Mouse (Mus musculus) forebrain, embryonic 12.5 days (tissue): ENCODE measurements at regions not wholly inside any gene's neighbourhood (a gene's known extent, or its start where the extent isn't known, plus 50 kb on each side); places are given as distances from the start of the nearest gene placed in this dataset.
A peak's percentile ranks its signal among the peaks of the same experiment; 100 is the strongest.

Experiments
- ATAC-seq: fragments of 200-750 bp; cut with Nextera tagmentation; 2 replicates; pipeline ENCODE4 v1.8.0; 2017; ENCODE audit warnings: moderate TSS enrichment; ENCODE audit not compliant: low FRiP score
- H3K27ac ChIP-seq: fragments of 300-500 bp; sonication (generic); 2 replicates; pipeline ENCODE4 v1.5.1; 2016; ENCODE audit warnings: mild to moderate bottlenecking
- H3K27me3 ChIP-seq: fragments of 300-500 bp; sonication (generic); 2 replicates; pipeline ENCODE4 v1.6.1; 2016; ENCODE audit warnings: mild to moderate bottlenecking
- H3K36me3 ChIP-seq: fragments of 300-500 bp; sonication (generic); replicated peaks from 2 replicates; pipeline ENCODE4 v1.6.1; 2016; ENCODE audit warnings: mild to moderate bottlenecking
- H3K4me1 ChIP-seq: fragments of 300-500 bp; sonication (generic); 2 replicates; pipeline ENCODE4 v1.6.1; 2016
- H3K4me2 ChIP-seq: fragments of 300-500 bp; sonication (generic); 2 replicates; pipeline ENCODE4 v1.6.1; 2016; ENCODE audit warnings: mild to moderate bottlenecking, moderate library complexity
- H3K4me3 ChIP-seq: fragments of 300-500 bp; sonication (generic); replicated peaks from 2 replicates; pipeline ENCODE4 v1.5.1; 2016; ENCODE audit warnings: mild to moderate bottlenecking
- H3K9ac ChIP-seq: fragments of 300-500 bp; sonication (generic); 2 replicates; pipeline ENCODE4 v1.6.1; 2016; ENCODE audit warnings: mild to moderate bottlenecking
- H3K9me3 ChIP-seq: fragments of 300-500 bp; sonication (generic); 2 replicates; pipeline ENCODE4 v1.6.1; 2016
- WGBS: fragments of 180-500 bp; shearing (Covaris S2); methylation state at CpG from one replicate; pipeline ENCODE4 v1.1.7; 2016; 5-methylcytosine and 5-hydroxymethylcytosine counted together

DNA sequence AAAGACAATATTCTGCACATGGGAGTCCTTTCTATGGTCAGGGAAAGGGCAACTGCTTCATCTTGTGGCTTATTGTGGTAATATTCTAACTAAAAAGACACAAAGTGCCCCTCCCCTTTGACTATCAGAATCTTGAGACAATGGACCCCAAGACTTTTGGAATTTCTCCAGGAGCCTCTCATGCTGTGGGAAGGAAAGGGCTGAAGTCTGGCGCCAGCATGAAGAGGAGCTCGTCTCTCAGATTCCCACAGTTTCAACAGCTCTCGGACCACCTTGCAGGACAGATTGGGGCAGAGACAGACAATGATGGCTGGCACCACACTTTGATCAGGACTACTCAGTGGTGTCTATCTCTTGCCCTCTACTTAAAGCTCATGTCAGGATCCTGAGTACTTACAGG is 311.8 kb downstream of the Tbc1d1 start:
- ATAC-seq, result no peak
- Histone ChIP-seq H3K27ac (no peak overlapping the region), H3K27me3 (no peaks in the 10 kb centered on the region), H3K4me2 (no peak overlapping the region), H3K9me3 (no peaks in the 10 kb centered on the region), H3K36me3 (no peaks in the 10 kb centered on the region), H3K9ac (no peak overlapping the region), H3K4me3 (no peak overlapping the region), H3K4me1 (no peaks in the 10 kb centered on the region)
- 85% methylated on average over 3 of the region's 3 CpGs for WGBS

DNA sequence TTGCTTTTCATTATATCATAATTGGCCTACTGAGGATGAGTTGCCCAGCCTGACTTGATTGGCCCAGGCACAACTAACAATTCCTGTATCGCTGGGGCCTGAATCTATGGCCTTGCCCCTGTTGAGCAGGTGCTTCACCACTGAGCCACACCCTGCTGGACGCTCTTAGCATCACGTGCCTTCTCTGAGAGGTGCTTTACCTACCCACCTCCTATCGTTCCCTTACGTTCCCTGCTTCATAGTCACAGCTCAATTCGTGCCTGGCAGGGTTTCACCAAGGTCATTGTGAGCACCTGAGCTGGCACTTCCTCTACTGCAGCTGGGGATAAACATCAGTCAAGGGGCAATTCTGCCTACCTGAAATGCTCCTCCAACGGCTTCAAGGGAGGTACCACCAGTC is 312.2 kb downstream of the Tbc1d1 start:
- no peak for ATAC-seq
- Histone ChIP-seq H3K4me2 (no peak overlapping the region), H3K9ac (no peak overlapping the region), H3K27ac (no peak overlapping the region), H3K4me3 (no peak overlapping the region), H3K27me3 (no peaks in the 10 kb centered on the region), H3K9me3 (no peaks in the 10 kb centered on the region), H3K4me1 (no peaks in the 10 kb centered on the region), H3K36me3 (no peaks in the 10 kb centered on the region)
- WGBS, result 88% methylated on average over 7 of the region's 7 CpGs

DNA sequence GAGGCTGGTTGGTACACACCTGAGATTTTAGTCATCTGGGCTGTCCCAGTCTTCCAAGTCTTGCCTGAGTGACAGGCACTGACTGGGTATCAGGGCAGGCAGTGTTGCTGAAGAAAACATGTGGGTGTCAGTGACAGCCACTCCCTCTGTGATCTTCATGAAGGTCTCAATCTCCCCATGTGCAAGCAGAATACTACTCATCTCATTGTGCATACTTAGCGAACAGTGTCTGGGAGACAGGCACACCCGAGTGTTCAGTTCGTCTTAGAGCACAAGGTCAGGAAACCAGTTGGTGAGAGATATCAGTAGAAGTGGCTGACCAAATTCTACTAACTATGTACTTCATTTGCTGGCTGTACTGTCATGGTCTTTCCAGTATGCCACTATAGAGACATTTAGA is 315.9 kb downstream of the Tbc1d1 start:
- Histone ChIP-seq H3K27me3 (no peaks in the 10 kb centered on the region), H3K4me2 (no peak overlapping the region), H3K9ac (no peak overlapping the region), H3K9me3 (no peaks in the 10 kb centered on the region), H3K36me3 (no peaks in the 10 kb centered on the region), H3K27ac (no peak overlapping the region), H3K4me1 (peaks cover 10% of the 10 kb centered on the region), H3K4me3 (no peak overlapping the region)
- 95% methylated on average over 3 of the region's 3 CpGs for WGBS
- no peak for ATAC-seq

DNA sequence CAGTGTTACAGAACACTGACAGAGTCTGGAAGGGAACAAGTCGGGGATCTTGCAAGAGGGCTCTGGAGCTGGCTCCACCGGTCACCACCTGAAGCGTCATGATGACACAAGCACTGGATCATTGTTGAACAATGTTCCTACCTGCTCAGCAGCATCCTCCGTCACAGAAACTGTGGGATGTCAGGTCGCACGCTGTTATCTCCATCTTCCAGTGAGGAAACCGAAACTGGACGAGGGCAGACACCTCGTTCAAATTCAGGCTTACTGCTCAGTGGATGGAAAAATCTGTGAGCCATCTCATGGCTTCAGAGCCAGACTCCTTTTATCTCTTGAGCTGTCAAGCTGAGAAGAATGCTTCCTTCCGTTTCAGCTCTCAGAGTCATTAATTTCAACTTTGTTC is 316.3 kb downstream of the Tbc1d1 start:
- Histone ChIP-seq H3K36me3 (no peaks in the 10 kb centered on the region), H3K9ac (no peak overlapping the region), H3K4me1 (peaks cover 12% of the 10 kb centered on the region), H3K9me3 (no peaks in the 10 kb centered on the region), H3K27ac (no peak overlapping the region), H3K4me2 (no peak overlapping the region), H3K4me3 (no peak overlapping the region), H3K27me3 (no peaks in the 10 kb centered on the region)
- ATAC-seq, result no peak
- 88% methylated on average over 10 of the region's 10 CpGs for WGBS

DNA sequence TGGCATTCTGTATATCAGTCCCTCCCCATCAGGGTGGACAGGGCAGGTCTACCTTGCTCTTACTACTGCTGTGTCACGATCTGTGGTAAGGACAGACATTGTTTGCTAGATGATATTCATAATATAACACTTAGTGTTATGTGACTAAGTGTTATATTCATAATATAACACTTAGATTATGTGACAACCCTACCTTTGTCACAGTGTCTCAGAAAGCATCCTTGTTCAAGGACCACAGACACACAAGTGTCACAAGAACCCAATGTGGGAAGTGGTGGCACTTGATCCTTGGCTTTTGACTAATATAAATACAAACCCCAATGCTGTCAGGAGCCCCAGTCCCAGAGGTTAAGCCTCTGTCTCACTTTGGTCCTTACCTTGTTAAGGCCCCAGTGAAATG is 318.8 kb downstream of the Tbc1d1 start:
- Histone ChIP-seq H3K9me3 (no peaks in the 10 kb centered on the region), H3K9ac (no peak overlapping the region), H3K27me3 (no peaks in the 10 kb centered on the region), H3K4me1 (peaks cover 19% of the 10 kb centered on the region), H3K4me2 (no peak overlapping the region), H3K36me3 (no peaks in the 10 kb centered on the region), H3K27ac (no peak overlapping the region), H3K4me3 (no peak overlapping the region)
- 94% methylated on average over 1 of the region's 1 CpGs for WGBS
- ATAC-seq, result no peak

DNA sequence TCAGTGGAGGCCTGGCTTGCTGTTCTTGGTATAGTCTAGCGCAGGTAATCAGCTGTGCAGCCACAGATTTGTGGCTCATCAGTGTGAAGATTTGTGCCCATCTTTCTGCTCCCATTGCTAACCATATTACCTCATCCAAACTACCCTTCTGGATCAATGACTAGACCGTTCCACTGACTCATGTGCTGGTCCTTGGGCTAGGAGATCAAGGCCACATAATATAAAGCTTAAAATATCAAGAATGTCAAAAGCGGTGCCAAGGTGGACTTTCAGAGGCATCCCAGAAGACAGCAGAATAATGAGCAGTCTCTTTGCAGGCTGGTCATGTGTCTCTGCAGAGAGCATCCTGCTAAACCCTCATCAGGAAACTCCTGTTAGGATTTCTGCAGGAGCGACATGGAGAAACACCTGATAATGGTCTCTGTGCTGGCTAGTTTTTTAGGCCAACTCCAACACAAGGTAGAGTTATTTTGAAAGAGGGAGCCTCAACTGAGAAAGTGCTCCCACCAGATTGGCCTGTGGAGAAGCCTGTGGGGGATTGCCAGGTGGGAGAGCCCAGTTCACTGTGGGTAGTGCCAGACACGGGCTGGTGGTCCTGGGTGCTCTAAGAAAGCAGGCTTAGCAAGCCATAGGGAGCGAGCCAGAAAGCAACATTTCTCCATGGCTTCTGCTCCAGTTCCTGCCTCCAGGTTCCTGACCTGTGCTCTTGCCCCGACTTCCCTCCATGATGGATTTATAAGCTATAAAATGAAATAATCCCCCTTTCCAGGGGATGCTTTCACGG is 319.8 kb downstream of the Tbc1d1 start:
- 49% methylated on average over 8 of the region's 8 CpGs for WGBS
- peak; percentile 31; the same call in 1 of the 2 replicates for ATAC-seq
- H3K4me2 ChIP-seq, result no peak overlapping the region
- no peaks in the 10 kb centered on the region for H3K9me3 ChIP-seq
- no peaks in the 10 kb centered on the region for H3K27me3 ChIP-seq
- peaks cover 19% of the 10 kb centered on the region for H3K4me1 ChIP-seq
- peak overlapping the region; percentile 73 for H3K27ac ChIP-seq
- no peaks in the 10 kb centered on the region for H3K36me3 ChIP-seq
- H3K9ac ChIP-seq, result no peak overlapping the region
- H3K4me3 ChIP-seq, result no peak overlapping the region

DNA sequence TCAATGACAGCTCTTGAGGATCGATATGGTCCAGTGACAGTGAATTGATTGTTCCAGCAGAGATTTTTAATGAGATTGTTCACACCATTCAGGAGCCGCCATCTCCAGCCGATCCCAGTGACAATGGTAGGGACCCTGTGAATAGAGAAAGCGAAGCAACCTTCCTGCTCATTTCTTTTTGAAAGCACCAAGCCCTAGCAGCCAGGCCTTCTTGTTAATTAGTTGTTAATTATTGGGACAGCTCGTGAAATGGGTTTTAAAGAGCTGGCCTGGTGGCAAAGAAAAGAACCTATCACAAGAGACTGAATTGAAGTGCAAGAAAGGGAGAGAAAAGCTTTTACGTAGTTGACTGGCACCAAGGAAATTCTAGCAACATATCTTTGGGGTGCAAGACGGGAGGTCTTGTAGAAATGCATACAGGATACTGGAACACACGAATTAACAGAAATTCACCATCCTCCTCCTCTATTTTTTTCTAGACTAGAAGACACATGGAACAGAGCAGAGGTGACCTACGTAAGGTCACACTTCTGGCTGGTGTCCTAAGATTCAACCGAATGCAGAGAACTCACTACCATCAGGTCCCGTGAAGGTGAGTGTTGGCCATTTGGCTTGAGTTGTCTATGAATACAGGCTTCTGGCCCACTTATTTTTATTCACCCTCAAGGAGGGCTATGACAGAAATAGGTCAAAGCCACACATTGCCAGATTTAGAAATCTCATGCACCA is 320.7 kb downstream of the Tbc1d1 start:
- Histone ChIP-seq H3K36me3 (no peaks in the 10 kb centered on the region), H3K4me2 (peak overlapping the region; percentile 8; the same call in 1 of the 2 replicates), H3K4me3 (no peak overlapping the region), H3K4me1 (peaks cover 19% of the 10 kb centered on the region), H3K27ac (peak overlapping the region; percentile 78), H3K27me3 (no peaks in the 10 kb centered on the region), H3K9ac (no peak overlapping the region), H3K9me3 (no peaks in the 10 kb centered on the region)
- 16% methylated on average over 11 of the region's 11 CpGs for WGBS
- peak; percentile 91; the same call in 1 of the 2 replicates for ATAC-seq

DNA sequence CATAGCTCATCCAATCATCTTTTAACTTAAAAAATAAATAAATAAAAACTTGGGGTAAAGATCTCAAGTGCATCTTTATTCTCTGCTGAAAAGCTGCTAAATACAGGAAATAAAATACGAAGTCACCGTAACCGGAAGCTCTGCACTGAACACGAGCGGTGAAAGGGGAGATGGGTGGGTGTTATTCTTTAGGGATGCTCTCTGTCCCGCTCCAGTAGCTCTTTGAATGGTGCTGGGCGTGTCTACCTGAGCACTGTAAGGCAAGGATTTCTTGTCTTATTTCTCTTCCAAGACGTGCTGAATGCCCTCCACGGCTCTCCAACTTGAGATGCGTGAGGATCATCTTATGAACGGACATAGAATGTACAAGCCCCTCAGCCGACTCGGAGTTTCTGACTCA is 322.0 kb downstream of the Tbc1d1 start:
- no peak overlapping the region for H3K27ac ChIP-seq
- H3K36me3 ChIP-seq, result no peaks in the 10 kb centered on the region
- H3K4me3 ChIP-seq, result no peak overlapping the region
- no peaks in the 10 kb centered on the region for H3K9me3 ChIP-seq
- 86% methylated on average over 13 of the region's 13 CpGs for WGBS
- H3K4me1 ChIP-seq, result peaks cover 19% of the 10 kb centered on the region
- H3K9ac ChIP-seq, result no peak overlapping the region
- H3K27me3 ChIP-seq, result no peaks in the 10 kb centered on the region
- no peak overlapping the region for H3K4me2 ChIP-seq
- ATAC-seq, result no peak

DNA sequence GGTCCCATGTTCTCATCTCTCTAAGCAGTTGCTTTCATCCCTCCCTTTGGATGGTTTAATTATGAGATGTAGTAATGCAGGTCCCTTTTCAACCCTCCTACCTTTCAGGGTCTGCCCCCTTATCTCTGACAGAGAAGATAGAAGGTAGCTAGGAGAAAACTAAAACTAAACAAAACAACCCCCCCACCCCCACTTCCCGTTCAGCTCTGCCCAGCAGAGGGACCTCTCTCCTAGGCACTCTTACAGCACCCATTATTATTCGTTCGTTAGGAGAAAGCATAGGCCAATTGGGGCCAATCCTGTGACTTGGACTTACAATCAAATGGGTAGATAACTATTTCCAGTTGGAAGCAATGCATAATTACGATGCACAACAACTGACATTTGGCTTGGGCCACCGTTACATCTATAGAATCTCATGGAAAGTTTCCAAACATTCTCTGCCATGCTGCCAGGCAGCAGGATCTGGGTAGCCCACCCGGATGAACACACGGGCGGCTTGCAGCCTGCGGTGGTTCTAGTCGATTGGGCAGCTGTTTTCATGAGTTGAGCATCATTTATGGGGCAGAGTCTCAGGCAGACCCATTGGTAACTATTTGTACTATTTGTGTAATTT is 322.6 kb downstream of the Tbc1d1 start:
- Histone ChIP-seq H3K27me3 (no peaks in the 10 kb centered on the region), H3K4me2 (no peak overlapping the region), H3K9ac (no peak overlapping the region), H3K4me3 (no peak overlapping the region), H3K27ac (peak overlapping the region; percentile 42; the same call in 1 of the 2 replicates), H3K4me1 (peaks cover 19% of the 10 kb centered on the region), H3K9me3 (no peaks in the 10 kb centered on the region), H3K36me3 (no peaks in the 10 kb centered on the region)
- no peak for ATAC-seq
- WGBS, result 71% methylated on average over 10 of the region's 10 CpGs

DNA sequence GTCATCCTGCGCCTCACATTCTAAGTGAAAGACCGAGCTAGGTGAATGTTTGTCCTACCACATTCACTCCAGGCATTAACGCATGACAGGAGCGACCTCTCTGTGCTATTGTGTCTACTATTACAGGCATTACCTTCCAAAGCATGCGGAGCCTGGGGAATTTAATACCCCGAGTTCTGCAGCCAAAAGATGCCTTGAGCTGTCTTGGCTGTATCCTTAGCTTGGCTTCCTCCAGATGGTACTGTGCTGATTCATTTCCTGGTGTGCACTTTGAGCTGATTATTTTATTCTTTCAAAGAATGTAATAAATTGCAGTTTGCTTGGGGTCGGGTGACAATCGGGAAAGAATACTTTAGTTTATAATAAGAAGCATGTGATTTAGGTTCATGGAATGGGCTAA is 323.2 kb downstream of the Tbc1d1 start:
- Histone ChIP-seq H3K4me1 (peaks cover 19% of the 10 kb centered on the region), H3K27me3 (no peaks in the 10 kb centered on the region), H3K27ac (no peak overlapping the region), H3K4me2 (no peak overlapping the region), H3K9ac (no peak overlapping the region), H3K9me3 (no peaks in the 10 kb centered on the region), H3K36me3 (no peaks in the 10 kb centered on the region), H3K4me3 (no peak overlapping the region)
- 62% methylated on average over 8 of the region's 8 CpGs for WGBS
- no peak for ATAC-seq

DNA sequence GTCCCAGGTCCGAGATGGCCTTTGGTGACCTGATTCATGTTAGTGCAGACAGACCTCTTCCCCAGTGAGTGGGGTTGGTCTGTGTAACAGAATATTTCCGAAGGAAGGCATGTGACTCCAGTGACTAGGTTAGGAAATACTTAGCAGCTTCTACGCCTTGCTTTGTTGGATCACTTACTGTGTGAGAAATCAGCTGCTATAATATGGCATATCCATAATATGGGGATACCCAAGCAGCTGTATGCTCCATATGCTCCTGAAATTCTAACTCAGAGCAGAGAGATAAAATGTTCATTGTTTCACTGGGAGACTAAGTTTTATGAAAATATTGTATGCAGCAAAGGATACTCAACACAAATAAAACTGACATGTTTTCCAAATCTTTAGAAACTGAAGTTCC is 318.1 kb upstream of the Klf3 start:
- ATAC-seq, result no peak
- Histone ChIP-seq H3K9ac (no peak overlapping the region), H3K9me3 (peaks cover 6% of the 10 kb centered on the region; the same call in 1 of the 2 replicates), H3K4me2 (no peak overlapping the region), H3K4me3 (no peak overlapping the region), H3K27me3 (no peaks in the 10 kb centered on the region), H3K27ac (no peak overlapping the region), H3K36me3 (no peaks in the 10 kb centered on the region), H3K4me1 (peaks cover 4% of the 10 kb centered on the region)
- 92% methylated on average over 3 of the region's 3 CpGs for WGBS

DNA sequence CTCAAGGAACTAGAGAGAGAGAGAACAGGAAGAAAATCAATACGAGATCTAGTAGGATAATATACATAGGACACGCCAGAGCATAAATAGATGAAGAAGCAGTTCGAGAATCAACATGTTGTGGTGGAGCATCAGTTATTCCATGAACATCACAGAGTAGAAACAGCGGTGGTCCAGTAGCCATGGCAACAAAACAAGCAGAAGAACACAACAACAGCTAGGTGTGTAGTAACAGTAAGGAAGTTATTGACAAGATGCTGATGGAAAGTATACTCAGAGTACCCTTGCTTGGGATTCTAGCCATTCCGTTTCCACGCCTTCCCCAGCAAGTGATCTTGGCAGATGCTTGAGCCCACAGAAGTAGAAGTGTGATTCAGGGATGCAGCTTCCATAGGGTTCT is 317.3 kb upstream of the Klf3 start:
- Histone ChIP-seq H3K4me2 (no peak overlapping the region), H3K4me1 (peaks cover 13% of the 10 kb centered on the region), H3K9me3 (peaks cover 6% of the 10 kb centered on the region; the same call in 1 of the 2 replicates), H3K36me3 (no peaks in the 10 kb centered on the region), H3K27ac (no peak overlapping the region), H3K27me3 (no peaks in the 10 kb centered on the region), H3K9ac (no peak overlapping the region), H3K4me3 (no peak overlapping the region)
- WGBS, result 90% methylated on average over 6 of the region's 6 CpGs
- no peak for ATAC-seq
